Mouse (Mus musculus) ovary, postnatal 14 days (tissue): ENCODE results near the gene Hipk1.

Experiments used
- DNase-seq: peaks from one replicate; pipeline ENCODE4 v3.0.0; 2022; ENCODE audit warnings: low spot score

The Hipk1 gene

DNA sequence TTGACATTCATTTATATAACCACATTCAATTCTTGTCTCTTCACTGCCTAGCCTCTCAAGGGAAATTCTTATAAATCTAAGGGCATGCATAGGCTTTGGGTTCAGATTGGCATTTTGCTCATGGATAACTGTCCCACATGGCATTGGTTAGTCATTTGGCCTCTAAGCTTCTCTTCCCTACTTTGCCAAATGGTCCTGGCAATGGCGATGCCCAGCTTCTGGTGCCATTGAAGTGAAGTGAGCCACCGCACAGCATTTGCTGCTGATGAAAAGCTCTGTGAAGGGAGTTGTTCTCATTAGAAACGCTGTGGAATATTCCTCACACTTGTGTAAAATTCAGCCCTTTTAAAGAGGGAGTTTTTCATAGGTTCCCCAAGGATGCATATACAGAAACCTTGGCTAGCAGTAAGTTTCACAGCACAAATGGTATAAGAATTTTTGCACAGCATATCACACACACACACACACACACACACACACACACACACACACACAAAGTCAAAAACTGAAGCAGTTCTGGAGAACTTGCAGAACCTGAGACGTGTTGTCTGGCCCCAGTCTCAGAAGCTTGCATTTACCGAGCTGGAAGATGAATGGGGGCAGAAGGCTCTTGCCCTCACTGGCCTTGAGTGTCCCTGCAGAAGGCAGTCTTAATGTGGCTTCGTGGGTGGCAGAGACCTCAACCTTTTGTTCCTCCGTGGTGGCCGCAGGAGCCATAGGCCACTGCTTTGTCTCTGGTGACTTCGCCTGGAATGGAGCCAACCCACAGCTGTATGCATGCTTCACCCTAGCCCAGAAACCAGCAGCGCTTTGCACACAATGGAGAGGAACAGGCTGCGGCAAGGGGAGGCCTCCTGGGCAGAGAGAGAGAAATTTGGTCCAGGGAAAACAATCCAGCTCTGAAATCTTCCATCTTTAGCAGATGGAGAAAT lies 75.3 kb downstream of the Hipk1 start:
- no peak for DNase-seq

DNA sequence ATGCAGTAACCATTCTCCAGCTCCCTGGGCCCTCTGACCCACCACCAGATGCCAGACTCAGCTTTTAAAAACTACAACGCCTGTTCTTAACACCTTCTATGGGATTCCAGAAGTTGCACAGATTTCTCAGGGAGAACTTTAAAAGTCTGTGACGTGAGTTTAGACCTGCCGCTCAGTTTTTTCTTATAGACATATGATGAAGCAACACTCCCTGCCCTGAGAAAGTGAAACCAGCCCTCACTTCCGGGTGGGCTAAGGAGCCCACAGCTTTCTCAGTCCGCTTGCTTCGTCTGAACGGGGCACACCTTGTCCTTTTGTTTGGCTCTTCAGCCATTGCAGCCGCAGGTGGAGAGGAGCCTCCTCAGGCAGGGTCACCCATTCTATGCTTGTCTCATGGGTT lies 76.4 kb downstream of the Hipk1 start:
- no peak for DNase-seq

DNA sequence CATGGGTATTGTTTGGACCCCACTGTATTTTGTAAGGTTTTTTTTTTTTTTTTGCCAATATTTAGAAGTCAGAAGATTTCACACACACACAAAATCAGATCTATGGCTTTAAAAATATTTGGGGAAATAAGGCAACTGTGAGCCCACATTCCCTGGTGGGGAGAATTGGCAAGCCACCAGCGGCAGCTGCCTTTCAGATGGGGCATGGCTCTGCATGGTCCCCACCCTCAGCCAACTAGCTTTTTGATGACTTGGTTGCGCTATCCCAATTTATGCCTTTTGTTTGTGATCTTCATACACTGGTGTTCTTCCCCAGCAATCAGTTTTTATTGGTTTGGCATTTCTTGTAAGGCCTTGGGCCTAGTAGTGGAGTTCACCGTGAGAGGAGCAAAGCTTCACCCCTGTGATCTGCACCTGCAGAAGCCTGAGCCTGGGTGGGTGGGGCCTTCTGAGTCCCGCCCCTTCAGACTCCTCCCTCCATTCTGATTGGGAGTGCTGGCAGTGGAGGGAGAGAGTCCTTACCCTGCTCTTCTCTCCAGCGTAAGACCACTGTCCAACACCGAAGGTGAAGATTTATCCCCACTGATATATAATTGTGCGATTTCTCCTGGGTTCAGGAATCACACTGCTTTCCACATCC lies 77.0 kb downstream of the Hipk1 start:
- no peak for DNase-seq

DNA sequence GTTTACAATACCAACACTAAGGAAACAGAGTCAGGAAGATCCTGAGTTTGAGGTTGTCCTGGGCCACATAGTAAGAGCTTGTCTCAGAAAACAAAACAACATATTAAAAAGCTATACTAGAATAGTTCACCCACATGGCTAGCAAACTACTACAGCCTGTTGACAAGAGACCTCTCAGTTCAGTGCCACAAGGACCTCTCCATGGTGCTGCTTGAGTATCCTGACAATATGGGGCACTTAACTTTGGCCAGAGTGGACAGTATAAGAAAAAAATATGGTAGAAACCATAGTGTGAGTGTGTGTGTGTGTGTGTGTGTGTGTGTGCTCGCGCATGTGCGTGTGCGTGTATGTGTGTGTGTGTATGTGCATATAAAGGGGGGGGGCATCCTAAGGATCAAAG lies 79.2 kb downstream of the Hipk1 start:
- DNase-seq = no peak

DNA sequence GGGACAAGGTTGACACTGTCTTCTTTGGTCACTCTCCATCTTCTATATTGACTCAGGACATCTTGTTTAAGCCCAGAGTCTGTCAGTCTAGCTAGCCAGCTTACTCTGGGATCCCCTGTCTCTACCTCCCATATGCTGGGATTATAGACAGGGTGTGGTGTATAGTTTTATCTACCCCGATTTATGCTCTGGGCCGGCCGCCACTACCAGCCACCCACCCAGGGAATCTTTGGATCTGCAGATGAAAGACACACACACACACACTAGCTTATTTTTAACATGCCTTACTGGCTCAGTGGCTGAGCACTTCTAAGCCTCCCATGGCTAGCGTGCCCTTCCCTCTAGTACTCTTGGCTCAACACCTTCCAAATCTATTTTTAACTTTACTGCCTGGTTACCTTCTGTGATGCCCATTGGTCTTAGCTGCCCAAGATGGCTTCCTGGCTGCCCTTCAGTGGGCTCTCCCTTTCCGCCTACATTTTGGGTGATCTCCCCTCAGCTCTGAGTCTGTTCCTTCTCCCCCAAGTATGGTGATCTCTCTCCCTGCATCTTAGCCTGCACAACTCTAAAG lies 81.8 kb downstream of the Hipk1 start:
- DNase-seq = no peak

DNA sequence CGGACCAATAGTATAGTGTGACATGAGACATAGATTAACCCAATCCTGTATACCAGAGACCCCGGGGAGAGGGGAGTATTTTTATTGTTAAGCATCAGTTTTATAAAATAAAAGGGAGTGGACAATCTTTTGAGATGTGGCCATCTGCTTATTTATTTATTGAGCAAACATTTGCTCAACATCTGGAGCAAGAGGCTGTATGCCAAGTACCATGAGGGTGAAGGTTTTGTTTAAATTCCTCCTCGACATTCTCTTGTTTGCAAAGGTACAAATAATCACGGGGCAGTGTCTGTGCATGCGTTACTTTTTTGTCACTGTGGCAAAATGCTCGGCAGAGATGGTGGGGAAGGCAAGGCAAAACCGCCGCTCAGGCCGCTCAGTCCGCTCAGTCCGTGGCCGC lies 85.9 kb downstream of the Hipk1 start:
- no peak for DNase-seq

DNA sequence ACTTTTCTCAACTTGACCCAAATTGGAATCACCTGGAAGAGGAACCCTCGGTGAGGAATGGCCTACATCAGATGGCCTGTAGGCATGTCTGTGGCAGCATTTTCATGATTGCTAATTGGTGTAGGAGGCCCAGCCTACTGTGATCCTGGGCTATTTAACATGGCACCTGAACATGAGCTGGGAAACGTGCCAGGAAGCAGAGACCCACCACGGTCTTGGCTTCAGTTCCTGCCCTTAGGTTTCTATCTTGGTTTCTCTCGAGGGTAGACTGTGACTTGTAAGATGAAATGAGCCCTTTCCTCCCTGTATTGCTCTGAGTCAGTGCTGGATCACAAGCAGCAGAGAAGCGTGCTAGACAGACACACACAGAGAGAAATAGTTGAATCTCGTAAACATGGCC lies 86.7 kb downstream of the Hipk1 start:
- no peak for DNase-seq

DNA sequence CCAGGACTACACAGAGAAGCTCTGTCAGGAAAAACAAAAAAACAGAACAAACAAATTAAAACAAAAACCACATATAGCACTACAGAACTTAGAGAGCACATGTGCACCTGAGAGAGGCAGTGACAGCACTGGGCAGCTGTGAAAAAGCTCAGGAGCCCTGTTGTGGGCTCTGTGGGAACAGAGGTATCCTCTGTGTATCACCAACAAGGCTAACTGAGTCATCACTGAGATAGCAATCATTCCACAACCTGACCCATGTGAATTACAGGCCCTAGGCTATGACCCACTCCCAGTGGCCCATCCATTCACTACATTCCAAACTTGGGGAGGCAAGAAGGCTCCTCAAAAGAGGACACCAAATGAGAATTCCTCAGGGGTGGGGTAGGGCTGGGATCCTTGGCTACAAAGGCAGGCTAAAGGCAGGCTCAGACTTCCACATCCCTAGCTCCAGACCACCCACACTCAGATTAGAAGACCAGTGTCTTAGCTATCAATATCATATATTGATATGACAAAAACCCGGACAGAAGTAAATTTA lies 94.9 kb downstream of the Hipk1 start:
- DNase-seq = no peak

DNA sequence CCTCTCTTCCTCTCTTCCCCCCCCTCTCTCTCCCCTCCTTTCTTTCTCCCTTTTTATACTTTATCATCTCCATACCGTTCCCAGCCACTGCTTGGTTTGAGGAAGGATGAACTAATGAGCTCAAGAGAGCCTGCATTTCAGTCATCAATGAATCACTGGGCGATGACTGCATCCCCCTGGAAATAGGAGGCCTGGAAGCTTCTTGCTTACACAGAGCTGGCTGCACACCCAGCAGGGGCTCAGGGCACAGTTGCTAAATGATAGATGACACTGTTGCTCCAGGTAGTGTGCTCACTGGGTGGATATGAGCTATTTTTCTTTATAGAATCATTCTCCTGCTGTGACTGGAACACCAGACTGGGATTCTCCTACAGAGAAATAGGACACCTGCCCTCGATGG lies 95.8 kb downstream of the Hipk1 start:
- DNase-seq = no peak

DNA sequence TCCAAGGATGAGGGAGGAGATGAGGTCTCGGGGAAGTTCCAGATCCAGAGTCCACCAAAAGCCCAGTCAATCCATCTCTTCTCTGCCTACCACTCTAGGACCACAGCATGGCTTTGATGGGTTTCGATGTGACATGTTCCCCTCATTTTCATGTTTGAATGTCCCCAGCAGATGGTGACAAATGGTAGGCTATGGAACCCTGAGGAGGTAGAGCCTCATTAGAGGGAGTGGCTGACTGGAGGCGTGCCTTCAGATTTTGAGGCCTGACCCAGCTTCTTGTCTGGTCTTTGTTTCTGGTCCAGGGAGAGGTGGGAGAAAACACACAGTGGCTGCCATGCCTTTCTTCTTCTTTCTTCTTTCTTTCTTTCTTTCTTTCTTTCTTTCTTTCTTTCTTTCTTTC lies 100.9 kb downstream of the Hipk1 start:
- no peak for DNase-seq
